Mouse (Mus musculus): ENCODE measurements around the gene Pkd1l1. TPM values are rescaled to one million over a fixed set of nuclear protein-coding genes. Genes with fewer than 3 reads are reported as not detected.

Pkd1l1 gene
- polyA plus RNA-seq (2015; fragmentation: Nextera tagmentation; extraction: Ambion mirVana) = 0.07 and 0.13 TPM in 2 replicates

GRCm38 (mm10) chr11:8973166-8973565 lies at the start of gene Pkd1l1:
Gene Pkd1l1, minus strand, starts transcription at chr11:8973266.

GRCm38 (mm10) chr11:9010853-9011339 lies 37.8 kb upstream of the Pkd1l1 start, which contains the start of gene Hus1:
Gene Hus1, minus strand, starts transcription at chr11:9011191.

Other genes with a start within 250 kb of the Pkd1l1 start
- 3.5 and 5.0 TPM in 2 replicates for gene Hus1, start 37.9 kb upstream of the Pkd1l1 start, polyA plus RNA-seq (2015; fragmentation: Nextera tagmentation; extraction: Ambion mirVana)
- gene Gm11992, start 75.3 kb upstream of the Pkd1l1 start, polyA plus RNA-seq (2015; fragmentation: Nextera tagmentation; extraction: Ambion mirVana) = 0.11 and 0.72 TPM in 2 replicates
- gene Sun3, start 75.7 kb upstream of the Pkd1l1 start, polyA plus RNA-seq (2015; fragmentation: Nextera tagmentation; extraction: Ambion mirVana) = not detected in 2 replicates
- 11.3 and 12.9 TPM in 2 replicates for gene Upp1, start 144.8 kb upstream of the Pkd1l1 start, polyA plus RNA-seq (2015; fragmentation: Nextera tagmentation; extraction: Ambion mirVana)
- 0.02 TPM in 1 of 2 replicates, not detected in the other for gene Abca13, start 218.7 kb upstream of the Pkd1l1 start, polyA plus RNA-seq (2015; fragmentation: Nextera tagmentation; extraction: Ambion mirVana)